Mouse (Mus musculus) embryo, embryonic 11.5 days (tissue): Measurements from ENCODE around the gene Slc8b1.

Experiments
- DNase-seq: peaks from one replicate; pipeline ENCODE4 v3.0.0-alpha.2; 2012; ENCODE audit warnings: low read depth, low spot score

Slc8b1 gene

GRCm38 (mm10) chr5:120510982-120511642 is at the start of gene Slc8b1:
Gene Slc8b1 (plus strand): TSS chr5:120511168.
- peak; percentile 87 for DNase-seq

DNA sequence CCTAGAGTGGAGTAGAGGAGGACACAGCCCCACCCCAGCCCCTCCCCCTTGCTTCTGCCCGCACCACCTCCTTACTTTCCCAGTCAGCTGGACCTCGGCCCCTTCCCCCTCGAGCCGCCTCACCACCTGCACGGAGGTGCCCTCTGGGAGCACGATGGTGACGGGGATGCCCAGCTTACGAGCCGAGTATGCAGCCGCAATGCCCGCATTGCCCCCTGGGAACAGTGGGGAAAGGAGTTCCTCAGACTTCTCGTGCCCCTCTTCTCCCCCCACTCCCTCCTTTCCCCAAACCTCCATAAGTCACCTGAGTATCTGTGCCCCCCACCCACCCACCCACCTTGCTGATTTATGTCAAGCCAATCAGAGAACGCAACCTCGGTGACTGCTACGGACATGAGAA is 49.1 kb upstream of the Slc8b1 start:
- no peak for DNase-seq

DNA sequence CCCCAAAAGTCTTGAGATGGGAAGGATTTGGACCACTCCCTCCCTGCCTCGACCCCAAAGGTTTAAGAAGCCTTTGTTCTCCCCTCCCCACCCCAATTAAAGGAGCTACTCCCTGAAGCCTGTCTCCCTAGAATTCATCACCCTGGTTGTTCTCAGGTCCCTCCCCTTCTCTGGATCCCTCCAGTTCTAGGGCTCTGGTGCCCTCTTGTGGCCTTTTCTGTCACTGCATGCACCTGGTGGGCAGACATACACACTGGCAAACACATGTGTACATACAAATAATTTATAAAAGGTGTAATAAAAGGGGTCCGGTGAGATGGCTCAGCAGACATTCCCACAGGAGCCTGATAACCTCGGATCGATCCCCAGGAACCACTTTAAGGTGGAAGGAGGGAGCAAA is 46.6 kb upstream of the Slc8b1 start:
- DNase-seq = no peak

- DNase-seq = no peak
Measured at GRCm38 (mm10) chr5:120465062-120465461, 45.9 kb upstream of the Slc8b1 start.

DNA sequence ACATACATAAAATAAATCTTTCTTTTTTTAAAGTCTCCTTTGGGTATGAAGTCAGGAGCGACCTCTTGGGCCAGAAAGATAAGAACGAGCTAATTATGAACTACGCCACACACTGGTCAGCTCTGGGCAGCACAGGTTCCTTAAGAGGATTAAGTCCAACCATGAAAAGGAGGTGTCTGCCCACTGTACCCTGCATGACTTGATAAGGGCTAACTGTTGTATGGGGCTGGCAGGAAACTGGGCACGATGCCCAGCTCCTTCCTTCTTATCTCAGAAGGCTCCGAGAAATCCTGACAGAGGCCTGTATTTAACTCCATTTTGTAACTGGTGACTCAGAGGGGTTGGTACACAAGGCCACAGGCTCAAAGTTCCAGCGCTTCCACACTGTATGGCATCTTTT is 45.1 kb upstream of the Slc8b1 start:
- DNase-seq = no peak

DNA sequence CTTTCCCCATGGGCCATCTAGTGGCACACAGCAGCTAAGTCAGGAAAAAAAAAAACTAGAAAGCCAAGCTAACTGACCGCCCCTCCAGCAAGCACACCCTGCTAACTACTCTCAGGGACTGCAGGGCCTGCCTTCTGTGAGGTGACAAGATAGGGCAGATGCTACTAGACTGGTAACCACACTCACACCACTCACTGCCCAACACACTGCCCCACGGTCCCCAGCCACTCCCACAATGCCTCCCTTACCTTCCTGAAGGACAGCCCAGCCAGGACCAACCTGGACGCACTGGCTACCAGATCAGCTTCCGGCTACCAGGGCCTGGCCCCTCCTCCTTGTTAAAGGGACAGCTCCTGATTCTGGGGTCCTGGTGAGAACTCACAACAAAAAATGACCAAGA is 43.9 kb upstream of the Slc8b1 start:
- no peak for DNase-seq

DNA sequence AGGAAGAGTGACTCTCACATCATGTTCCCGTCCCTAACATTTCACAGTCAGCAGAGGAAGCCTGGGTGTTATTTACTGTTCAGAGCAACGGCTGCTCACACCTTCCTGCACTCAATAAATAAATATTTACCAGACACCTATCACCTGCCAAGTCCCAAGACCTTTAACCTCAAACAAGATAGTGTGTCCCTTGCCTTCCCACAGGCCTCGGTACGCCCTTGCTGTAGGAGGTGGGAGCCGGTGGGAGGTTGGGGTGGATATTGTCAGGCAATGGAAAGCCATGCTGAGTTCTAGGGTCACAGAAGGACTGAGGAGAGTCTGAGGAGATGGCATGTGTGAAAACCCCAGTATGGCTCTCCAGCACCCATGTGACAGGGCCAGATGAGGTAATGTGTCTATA is 42.6 kb upstream of the Slc8b1 start:
- DNase-seq = no peak

- no peak for DNase-seq
Measured at GRCm38 (mm10) chr5:120468830-120469229, 42.1 kb upstream of the Slc8b1 start.

DNA sequence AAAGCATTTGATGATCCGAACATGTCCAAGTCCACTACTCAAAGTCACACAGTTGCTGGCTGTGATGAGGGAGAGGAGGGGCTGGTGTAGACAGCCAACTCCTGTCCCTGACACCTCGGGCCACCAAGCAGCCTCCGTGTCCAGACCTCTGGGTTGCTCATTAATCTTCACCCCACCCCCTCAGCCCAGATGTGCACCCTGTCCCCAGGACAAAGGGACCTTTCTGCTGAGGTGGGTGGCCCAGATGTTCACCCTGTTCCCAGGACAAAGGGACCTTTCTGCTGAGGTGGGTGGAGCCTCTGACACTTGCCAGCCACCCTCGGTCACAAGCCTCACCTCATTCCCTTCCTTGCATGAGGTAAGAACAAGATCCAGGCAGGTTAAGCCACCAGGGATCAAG is 39.4 kb upstream of the Slc8b1 start:
- no peak for DNase-seq

DNA sequence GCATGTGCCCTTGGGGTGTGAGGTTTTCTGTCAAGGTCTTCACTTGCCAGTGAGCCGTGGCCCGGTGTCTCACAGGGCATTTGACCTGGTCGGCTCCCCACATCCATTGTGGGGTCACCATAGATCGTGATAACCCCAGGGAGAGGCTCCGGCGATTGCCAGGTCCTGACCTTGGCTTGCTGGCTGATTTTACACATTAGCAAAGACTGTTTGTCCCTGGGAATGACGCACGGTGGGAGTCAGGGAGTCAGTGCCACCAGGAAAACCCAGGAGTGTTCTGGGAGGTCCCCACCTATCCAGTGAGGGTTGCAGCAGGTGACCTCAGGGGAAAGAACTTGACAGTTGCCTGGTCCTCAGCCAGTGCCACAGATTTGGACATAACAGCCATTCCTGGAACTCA is 38.2 kb upstream of the Slc8b1 start, which contains the start of gene Sdsl:
Gene Sdsl (minus strand): TSS at position 41 of the 400 bp plus-strand sequence.
- DNase-seq = no peak

- DNase-seq = no peak
Measured at GRCm38 (mm10) chr5:120473361-120473760, 37.6 kb upstream of the Slc8b1 start.

DNA sequence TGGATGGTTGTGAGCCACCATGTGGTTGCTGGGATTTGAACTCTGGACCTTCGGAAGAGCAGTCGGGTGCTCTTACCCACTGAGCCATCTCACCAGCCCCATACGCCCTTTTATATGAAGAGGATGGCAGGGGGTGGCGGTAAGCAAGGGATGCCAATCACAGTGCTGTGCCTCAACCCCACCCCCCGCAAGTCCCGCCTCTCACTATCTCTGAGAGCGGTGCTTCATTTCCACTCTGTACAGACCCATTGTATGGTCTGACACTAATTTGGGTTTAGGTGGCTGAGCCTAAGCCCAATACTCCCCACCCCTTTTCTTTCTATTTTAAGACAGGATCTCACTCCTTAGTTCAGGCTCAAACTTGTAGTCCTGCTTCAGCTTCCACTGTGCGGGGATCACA is 35.1 kb upstream of the Slc8b1 start:
- DNase-seq = no peak

DNA sequence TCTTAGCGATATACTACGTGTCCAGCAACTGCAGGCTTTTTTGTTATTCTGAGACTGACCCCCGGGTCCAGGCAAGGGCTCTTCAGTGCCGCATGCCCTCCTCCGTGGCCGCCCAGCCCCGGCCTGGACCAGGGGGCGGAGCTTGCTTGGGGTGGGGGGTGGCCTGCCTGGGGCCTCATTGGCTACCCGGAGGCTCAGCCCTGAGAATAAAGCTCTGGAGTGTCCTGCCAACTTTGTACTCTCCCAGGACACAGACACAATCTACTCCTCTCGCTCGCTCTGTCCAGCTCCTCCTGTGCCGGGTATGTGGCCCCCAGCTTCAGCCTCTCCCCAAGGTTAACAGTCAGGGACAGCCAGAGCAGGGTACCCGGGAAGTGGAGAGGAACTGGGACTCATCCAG is 34.7 kb upstream of the Slc8b1 start, which contains the start of gene Sds:
Gene Sds (plus strand): TSS at position 231 of the 400 bp plus-strand sequence.
- no peak for DNase-seq

DNA sequence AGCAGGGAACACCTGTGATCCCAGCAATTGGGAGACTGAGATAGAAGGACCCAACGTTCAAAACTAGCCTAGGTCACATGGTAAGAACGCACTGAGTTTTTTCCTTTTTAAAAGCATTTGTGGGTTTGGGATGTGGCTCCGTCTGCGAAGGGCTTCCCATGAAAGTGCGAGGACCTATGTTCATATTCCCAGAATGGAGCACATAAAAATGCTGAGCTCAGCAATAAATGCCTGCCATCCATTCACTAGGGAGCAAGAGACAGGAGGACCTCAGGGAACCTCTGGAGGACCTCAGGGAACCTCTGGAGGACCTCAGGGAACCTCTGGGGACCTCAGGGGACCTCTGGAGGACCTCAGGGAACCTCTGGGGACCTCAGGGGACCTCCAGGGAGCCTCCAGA is 33.0 kb upstream of the Slc8b1 start:
- DNase-seq = no peak

DNA sequence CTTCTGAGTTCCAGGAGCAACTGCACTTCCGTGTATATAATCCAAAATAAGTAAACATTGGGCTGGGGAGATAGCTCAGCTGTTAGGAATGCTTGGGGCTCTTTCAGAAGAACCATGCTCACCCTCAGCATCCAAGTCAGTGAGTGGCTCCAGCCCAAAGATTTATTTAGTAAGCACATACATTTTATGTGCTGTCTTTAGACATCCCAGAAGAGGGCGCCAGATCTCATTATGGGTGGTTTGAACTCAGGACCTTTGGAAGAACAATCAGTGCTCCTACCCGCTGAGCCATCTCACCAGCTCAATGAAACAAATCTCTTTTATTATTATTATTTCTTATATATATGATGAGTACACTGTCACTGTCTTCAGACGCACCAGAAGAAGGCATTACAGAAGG is 31.4 kb upstream of the Slc8b1 start:
- no peak for DNase-seq

GRCm38 (mm10) chr5:120481205-120481604 is 29.8 kb upstream of the Slc8b1 start:
- no peak for DNase-seq

- no peak for DNase-seq
Measured at GRCm38 (mm10) chr5:120483399-120483798, 27.6 kb upstream of the Slc8b1 start.

GRCm38 (mm10) chr5:120487844-120488243 is 23.1 kb upstream of the Slc8b1 start:
- no peak for DNase-seq

- DNase-seq = no peak
Measured at GRCm38 (mm10) chr5:120490679-120491192, 20.2 kb upstream of the Slc8b1 start.

DNA sequence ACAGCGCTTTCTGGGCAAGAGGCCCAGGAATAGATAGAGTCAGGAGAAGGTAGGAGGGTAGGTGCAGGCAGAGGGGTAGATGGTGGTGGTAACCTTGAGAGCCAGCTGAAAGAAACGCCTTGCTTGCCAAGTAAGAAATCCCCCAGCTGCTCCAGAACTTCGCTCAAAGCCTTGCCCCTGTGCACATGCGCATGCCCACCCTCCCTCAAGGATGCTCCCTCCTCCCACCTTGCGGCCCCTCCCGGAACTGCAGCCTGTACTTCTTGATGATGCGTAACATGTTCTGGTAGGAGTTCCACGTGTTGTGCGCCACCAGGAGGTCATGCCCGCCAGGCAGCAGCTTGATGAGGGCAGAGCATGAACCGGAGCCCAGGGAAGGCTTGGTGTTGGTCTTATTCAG is 18.5 kb upstream of the Slc8b1 start:
- DNase-seq = no peak

DNA sequence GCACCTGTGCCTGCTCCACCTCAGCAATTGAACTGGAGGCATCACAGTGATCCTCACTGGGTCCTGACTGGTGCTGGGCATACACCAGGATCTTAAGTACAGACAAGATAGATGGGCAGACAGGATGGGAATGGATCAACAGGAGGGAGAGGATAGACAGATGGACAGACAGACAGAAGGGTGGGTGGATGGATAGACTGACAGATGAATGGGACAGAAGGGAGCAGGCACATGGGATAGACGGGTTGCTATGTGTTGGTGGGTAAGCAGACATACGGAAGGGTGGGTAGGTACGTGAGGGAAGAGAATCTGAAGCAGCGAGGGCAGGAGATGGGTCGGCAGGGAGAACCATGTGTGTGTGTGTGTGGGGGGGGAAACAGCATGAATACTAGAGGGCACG is 17.5 kb upstream of the Slc8b1 start:
- no peak for DNase-seq

DNA sequence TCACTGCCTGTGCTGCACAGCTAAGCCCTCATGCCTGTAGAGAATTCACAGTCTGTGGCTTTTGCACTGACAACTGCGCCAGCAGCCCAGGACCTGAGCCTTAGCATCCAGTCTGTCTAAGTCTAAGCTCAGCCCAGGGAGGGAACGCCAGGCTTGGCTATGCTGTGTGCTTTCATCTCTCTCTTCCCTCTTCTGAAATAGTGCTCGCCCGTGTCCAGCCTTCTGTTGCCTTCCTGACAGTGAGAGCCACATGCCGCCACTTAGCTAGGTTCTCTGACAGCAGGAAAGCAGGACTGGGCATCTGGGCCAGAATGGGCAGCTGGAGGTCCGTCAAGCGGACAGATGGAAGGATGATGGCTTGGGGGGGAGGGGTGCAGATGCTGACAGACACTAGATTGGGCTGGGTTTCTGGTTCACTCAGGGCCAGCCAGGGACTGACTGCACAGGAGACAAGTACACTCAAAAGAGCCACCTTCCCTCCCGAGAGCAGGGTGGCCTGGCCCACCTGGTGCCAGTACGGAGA is 17.0 kb upstream of the Slc8b1 start:
- no peak for DNase-seq

DNA sequence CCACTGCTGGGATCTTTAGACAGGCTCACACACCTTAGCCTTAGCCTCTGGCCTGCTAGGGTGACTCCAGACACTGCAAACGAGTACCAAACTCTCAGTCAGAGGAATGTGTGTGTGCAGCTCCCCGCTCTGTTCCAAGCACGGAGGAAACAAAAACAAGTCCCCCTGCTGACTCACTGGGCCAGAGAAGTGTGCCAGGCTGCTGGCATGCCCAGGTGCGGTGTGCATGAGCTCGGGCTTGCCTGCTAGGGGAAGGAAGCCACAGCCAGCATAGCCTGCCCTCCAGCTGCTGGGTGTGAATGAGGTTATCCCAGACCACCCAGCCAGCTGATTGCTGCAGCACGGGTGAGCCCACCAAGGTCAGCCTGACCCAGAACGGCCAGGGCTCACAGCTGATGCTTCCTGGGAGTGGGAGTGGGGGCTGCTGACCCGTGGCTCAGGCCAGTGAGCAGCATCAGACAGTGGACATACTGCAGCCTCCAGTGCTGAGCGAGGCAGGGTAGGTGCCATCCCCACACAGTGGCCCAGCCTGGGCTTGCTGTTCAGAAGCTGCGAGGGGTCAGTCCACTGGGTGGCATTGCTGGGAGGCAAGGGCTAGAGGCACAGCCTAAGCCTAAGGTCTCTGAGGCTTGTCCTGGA is 15.8 kb upstream of the Slc8b1 start:
- DNase-seq = no peak
